Mouse (Mus musculus): ENCODE data around the gene Psmd4. TPM values are rescaled to one million over a fixed set of nuclear protein-coding genes. Genes with fewer than 3 reads are reported as not detected.

Psmd4 gene
- polyA plus RNA-seq, 1 experiment, result 131 TPM

- H3K36me3 ChIP-seq (ENCODE audit: control insufficient read depth, insufficient read depth, low read length), result peaks cover 74% of the 10 kb centered on the region
- H3K4me1 ChIP-seq (ENCODE audit: control insufficient read depth, insufficient read depth, insufficient read length, low read length), result no peaks in the 10 kb centered on the region
- no peaks in the 10 kb centered on the region for H3K27me3 ChIP-seq (ENCODE audit: control insufficient read depth, insufficient read depth, low read length)
- TF ChIP-seq CTCF (IDR thresholded peaks at IDR 0.05; ENCODE audit: extremely low read depth, insufficient read length, insufficient replicate concordance, low read depth, low read length) (no peak), POLR2A (IDR thresholded peaks at IDR 0.05; ENCODE audit: low read depth, low read length) (no peak)
- WGBS, result 91% methylated on average over 3 of the region's 3 CpGs
- H3K4me3 ChIP-seq (ENCODE audit: low read depth, low read length), result no peak overlapping the region
- no peak overlapping the region for H3K27ac ChIP-seq (ENCODE audit: insufficient read depth, low read depth, low read length)
Measured at GRCm38 (mm10) chr3:95005651-95006050, 36.8 kb downstream of the Psmd4 start.

GRCm38 (mm10) chr3:95003273-95003672, 39.1 kb downstream of the Psmd4 start:
- TF ChIP-seq POLR2A (IDR thresholded peaks at IDR 0.05; ENCODE audit: low read depth, low read length) (no peak), CTCF (IDR thresholded peaks at IDR 0.05; ENCODE audit: extremely low read depth, insufficient read length, insufficient replicate concordance, low read depth, low read length) (no peak)
- Histone ChIP-seq H3K27me3 (ENCODE audit: control insufficient read depth, insufficient read depth, low read length) (no peaks in the 10 kb centered on the region), H3K4me1 (ENCODE audit: control insufficient read depth, insufficient read depth, insufficient read length, low read length) (no peaks in the 10 kb centered on the region), H3K27ac (ENCODE audit: insufficient read depth, low read depth, low read length) (no peak overlapping the region), H3K4me3 (ENCODE audit: low read depth, low read length) (no peak overlapping the region), H3K36me3 (ENCODE audit: control insufficient read depth, insufficient read depth, low read length) (peaks cover 73% of the 10 kb centered on the region)

DNA sequence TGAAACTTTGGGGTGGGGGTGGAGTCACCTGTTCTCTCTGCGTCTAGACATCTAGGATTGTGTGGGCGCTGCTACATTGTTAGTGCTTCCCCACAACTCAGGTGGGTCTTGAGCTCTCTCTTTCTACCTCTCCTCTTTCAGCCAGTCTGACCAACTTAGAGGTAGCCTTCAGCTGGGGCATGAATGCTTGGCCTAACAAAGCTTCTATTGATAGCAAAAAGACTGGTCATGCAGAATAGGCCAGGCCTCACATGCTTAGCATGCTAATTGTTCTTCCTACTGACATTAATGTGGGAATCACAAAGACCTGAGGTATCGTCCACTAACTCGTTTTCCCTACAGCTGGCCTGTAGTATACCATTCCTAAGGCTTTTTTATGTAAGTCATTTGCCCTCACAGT, 39.8 kb downstream of the Psmd4 start:
- no peaks in the 10 kb centered on the region for H3K27me3 ChIP-seq (ENCODE audit: control insufficient read depth, insufficient read depth, low read length)
- H3K27ac ChIP-seq (ENCODE audit: insufficient read depth, low read depth, low read length), result no peak overlapping the region
- no peak overlapping the region for H3K4me3 ChIP-seq (ENCODE audit: low read depth, low read length)
- TF ChIP-seq POLR2A (IDR thresholded peaks at IDR 0.05; ENCODE audit: low read depth, low read length) (no peak), CTCF (IDR thresholded peaks at IDR 0.05; ENCODE audit: extremely low read depth, insufficient read length, insufficient replicate concordance, low read depth, low read length) (no peak)
- H3K36me3 ChIP-seq (ENCODE audit: control insufficient read depth, insufficient read depth, low read length), result peaks cover 72% of the 10 kb centered on the region
- H3K4me1 ChIP-seq (ENCODE audit: control insufficient read depth, insufficient read depth, insufficient read length, low read length), result no peaks in the 10 kb centered on the region
- WGBS, result 91% methylated on average over 4 of the region's 4 CpGs

DNA sequence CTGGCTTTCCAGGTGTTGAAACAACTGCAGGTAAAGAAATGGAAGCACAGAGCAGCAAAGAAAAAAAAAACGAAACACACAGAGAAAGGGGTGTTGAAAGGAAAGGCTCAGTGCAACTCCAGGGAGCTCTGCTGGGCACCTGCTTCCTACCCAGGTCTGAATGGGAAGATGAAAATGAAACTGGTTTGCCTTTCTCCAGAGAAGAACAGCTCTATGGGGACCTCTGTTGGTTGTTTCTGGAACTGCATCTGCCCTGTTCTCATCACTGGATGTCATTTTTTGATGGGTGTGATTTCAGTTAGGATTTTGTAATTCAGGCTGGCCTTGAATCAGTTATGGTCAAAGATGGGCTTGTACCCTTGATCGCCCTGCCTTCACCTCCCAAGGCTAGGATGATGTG, 45.5 kb downstream of the Psmd4 start:
- WGBS, result 24% methylated on average over 2 of the region's 2 CpGs
- TF ChIP-seq POLR2A (IDR thresholded peaks at IDR 0.05; ENCODE audit: low read depth, low read length) (no peak), CTCF (IDR thresholded peaks at IDR 0.05; ENCODE audit: extremely low read depth, insufficient read length, insufficient replicate concordance, low read depth, low read length) (peak; percentile 48; the same call in 1 of the 2 replicates)
- Histone ChIP-seq H3K4me1 (ENCODE audit: control insufficient read depth, insufficient read depth, insufficient read length, low read length) (no peaks in the 10 kb centered on the region; the same call in 1 of the 2 replicates), H3K4me3 (ENCODE audit: low read depth, low read length) (no peak overlapping the region), H3K27ac (ENCODE audit: insufficient read depth, low read depth, low read length) (no peak overlapping the region), H3K27me3 (ENCODE audit: control insufficient read depth, insufficient read depth, low read length) (no peaks in the 10 kb centered on the region), H3K36me3 (ENCODE audit: control insufficient read depth, insufficient read depth, low read length) (peaks cover 66% of the 10 kb centered on the region)

DNA sequence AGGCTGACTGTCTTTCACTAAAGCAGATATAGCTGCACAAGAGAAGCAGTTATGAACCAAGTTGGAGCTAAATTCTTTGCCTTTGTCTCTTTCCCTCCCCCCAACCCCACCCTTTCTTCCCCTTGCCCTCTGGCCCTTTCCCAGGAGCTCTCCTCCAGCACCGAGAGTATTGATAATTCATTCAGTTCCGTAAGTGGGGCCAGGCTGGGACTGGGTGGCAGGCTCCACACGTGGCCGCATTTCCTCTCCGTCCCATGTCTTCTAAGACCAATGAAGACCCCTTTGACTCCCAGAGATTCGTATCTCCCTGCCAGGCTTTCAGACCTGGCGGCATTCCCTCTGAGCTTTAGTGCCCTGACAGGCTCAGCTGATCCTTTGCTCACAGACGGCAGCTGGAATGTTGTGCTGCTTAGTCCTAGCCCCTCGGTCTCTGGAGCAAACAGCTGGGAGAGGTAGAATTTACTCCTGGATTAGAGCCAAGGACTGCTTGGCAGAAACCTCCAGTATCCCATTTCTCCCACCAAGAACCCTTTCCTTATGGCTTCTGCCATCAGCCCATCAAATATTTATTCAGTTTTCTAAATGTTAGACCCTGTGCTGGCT, 53.2 kb downstream of the Psmd4 start:
- H3K27me3 ChIP-seq (ENCODE audit: control insufficient read depth, insufficient read depth, low read length), result no peaks in the 10 kb centered on the region
- TF ChIP-seq POLR2A (IDR thresholded peaks at IDR 0.05; ENCODE audit: low read depth, low read length) (no peak), CTCF (IDR thresholded peaks at IDR 0.05; ENCODE audit: extremely low read depth, insufficient read length, insufficient replicate concordance, low read depth, low read length) (no peak)
- H3K4me1 ChIP-seq (ENCODE audit: control insufficient read depth, insufficient read depth, insufficient read length, low read length), result peaks cover 19% of the 10 kb centered on the region; the same call in 1 of the 2 replicates
- no peak overlapping the region for H3K4me3 ChIP-seq (ENCODE audit: low read depth, low read length)
- peaks cover 28% of the 10 kb centered on the region for H3K36me3 ChIP-seq (ENCODE audit: control insufficient read depth, insufficient read depth, low read length)
- no peak overlapping the region for H3K27ac ChIP-seq (ENCODE audit: insufficient read depth, low read depth, low read length)
- WGBS, result 16% methylated on average over 9 of the region's 9 CpGs

DNA sequence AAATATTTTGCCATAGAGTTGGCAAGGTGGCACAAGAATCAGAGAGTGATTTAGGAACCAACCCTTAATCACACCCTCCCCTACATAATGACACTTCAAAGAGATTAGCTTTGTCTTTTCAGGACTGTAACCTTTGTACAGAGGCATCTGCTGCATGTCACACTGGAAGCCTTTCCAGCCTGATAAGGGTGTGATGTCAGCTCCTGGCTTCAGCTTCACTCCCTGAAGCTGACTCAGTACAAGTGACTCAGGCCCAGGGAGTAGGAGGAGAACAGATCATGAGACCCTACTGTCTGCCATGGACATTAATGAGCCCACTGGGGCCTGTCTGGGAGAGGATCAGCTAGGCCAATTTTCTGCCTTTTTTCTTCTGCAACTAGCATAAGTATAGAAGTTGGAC, 54.8 kb downstream of the Psmd4 start:
- H3K27me3 ChIP-seq (ENCODE audit: control insufficient read depth, insufficient read depth, low read length), result no peaks in the 10 kb centered on the region
- peak overlapping the region; percentile 55; the same call in 1 of the 2 replicates for H3K27ac ChIP-seq (ENCODE audit: insufficient read depth, low read depth, low read length)
- peaks cover 28% of the 10 kb centered on the region for H3K36me3 ChIP-seq (ENCODE audit: control insufficient read depth, insufficient read depth, low read length)
- no peak overlapping the region for H3K4me3 ChIP-seq (ENCODE audit: low read depth, low read length)
- TF ChIP-seq CTCF (IDR thresholded peaks at IDR 0.05; ENCODE audit: extremely low read depth, insufficient read length, insufficient replicate concordance, low read depth, low read length) (no peak), POLR2A (IDR thresholded peaks at IDR 0.05; ENCODE audit: low read depth, low read length) (no peak)
- peaks cover 19% of the 10 kb centered on the region; the same call in 1 of the 2 replicates for H3K4me1 ChIP-seq (ENCODE audit: control insufficient read depth, insufficient read depth, insufficient read length, low read length)

DNA sequence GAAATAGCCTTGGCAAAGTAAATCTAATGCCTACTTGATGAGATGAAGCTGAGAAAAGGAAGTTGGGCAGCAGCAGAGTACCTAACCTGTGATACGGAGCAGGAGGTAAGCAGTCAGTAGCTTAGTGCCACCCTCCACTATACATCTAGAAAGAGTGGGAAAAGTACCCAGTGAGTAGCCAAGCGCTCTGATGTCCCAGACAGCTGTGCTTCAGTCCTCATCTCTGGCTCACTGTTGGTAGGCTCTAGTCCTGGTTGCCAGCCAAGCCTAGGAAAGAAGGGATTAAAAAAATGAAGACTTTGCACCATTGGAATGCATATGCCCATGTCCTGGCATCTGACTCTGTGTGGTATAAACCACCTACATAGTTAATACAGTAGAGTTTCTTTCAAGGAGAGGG, 56.9 kb downstream of the Psmd4 start:
- Histone ChIP-seq H3K27me3 (ENCODE audit: control insufficient read depth, insufficient read depth, low read length) (no peaks in the 10 kb centered on the region), H3K4me3 (ENCODE audit: low read depth, low read length) (no peak overlapping the region), H3K27ac (ENCODE audit: insufficient read depth, low read depth, low read length) (no peak overlapping the region), H3K36me3 (ENCODE audit: control insufficient read depth, insufficient read depth, low read length) (peaks cover 32% of the 10 kb centered on the region), H3K4me1 (ENCODE audit: control insufficient read depth, insufficient read depth, insufficient read length, low read length) (peaks cover 19% of the 10 kb centered on the region; the same call in 1 of the 2 replicates)
- TF ChIP-seq POLR2A (IDR thresholded peaks at IDR 0.05; ENCODE audit: low read depth, low read length), result no peak
- WGBS, result 87% methylated on average over 2 of the region's 2 CpGs

Measured in small intestine, adult 2 months (tissue).